Mouse (Mus musculus) midbrain, embryonic 13.5 days (tissue): ENCODE data around the gene S1pr5. TPM values are rescaled to one million over a fixed set of nuclear protein-coding genes. Genes with fewer than 3 reads are reported as not detected.
"Not testable (repeated sequence)": the region's sequence is repeated elsewhere in the genome, so short reads cannot be mapped to it uniquely, and the experiment has no call there.

Experiments used
- ATAC-seq: fragments of 200-750 bp; cut with Nextera tagmentation; 2 replicates; pipeline ENCODE4 v1.8.0; 2017; ENCODE audit warnings: mild to moderate bottlenecking, moderate TSS enrichment, moderate library complexity
- H3K27ac ChIP-seq: fragments of 300-500 bp; sonication (generic); 2 replicates; pipeline ENCODE4 v1.5.1; 2015; ENCODE audit warnings: inconsistent platforms, mild to moderate bottlenecking, moderate library complexity
- H3K27me3 ChIP-seq: fragments of 300-500 bp; sonication (generic); 2 replicates; pipeline ENCODE4 v1.6.1; 2015; ENCODE audit warnings: mild to moderate bottlenecking, inconsistent platforms
- H3K36me3 ChIP-seq: fragments of 300-500 bp; sonication (generic); 2 replicates; pipeline ENCODE4 v1.6.1; 2015; ENCODE audit warnings: mild to moderate bottlenecking, inconsistent platforms
- H3K4me1 ChIP-seq: fragments of 300-500 bp; sonication (generic); replicated peaks from 2 replicates; pipeline ENCODE4 v1.6.1; 2015; ENCODE audit warnings: inconsistent platforms
- H3K4me2 ChIP-seq: fragments of 300-500 bp; sonication (generic); replicated peaks from 2 replicates; pipeline ENCODE4 v1.6.1; 2015; ENCODE audit warnings: moderate library complexity, mild to moderate bottlenecking, inconsistent platforms
- H3K4me3 ChIP-seq: fragments of 300-500 bp; sonication (generic); replicated peaks from 2 replicates; pipeline ENCODE4 v1.5.1; 2015; ENCODE audit warnings: mild to moderate bottlenecking, inconsistent platforms
- H3K9ac ChIP-seq: fragments of 300-500 bp; sonication (generic); replicated peaks from 2 replicates; pipeline ENCODE4 v1.6.1; 2015; ENCODE audit warnings: mild to moderate bottlenecking, inconsistent platforms
- H3K9me3 ChIP-seq: fragments of 300-500 bp; sonication (generic); 2 replicates; pipeline ENCODE4 v1.6.1; 2016; ENCODE audit warnings: mild to moderate bottlenecking, inconsistent platforms
- WGBS: fragments of 180-500 bp; shearing (Covaris S2); methylation state at CpG from one replicate; pipeline ENCODE4 v1.1.7; 2015; 5-methylcytosine and 5-hydroxymethylcytosine counted together
- polyA plus RNA-seq: library from polyadenylated mRNA; unstranded; fragments of >200 nt; fragmentation: Nextera tagmentation; extraction: Ambion mirVana; gene quantifications from 2 replicates; pipeline ENCODE4 v1.2.1, GENCODE M21; 2015

S1pr5 gene
- polyA plus RNA-seq, result 1.1 and 1.6 TPM in 2 replicates

DNA sequence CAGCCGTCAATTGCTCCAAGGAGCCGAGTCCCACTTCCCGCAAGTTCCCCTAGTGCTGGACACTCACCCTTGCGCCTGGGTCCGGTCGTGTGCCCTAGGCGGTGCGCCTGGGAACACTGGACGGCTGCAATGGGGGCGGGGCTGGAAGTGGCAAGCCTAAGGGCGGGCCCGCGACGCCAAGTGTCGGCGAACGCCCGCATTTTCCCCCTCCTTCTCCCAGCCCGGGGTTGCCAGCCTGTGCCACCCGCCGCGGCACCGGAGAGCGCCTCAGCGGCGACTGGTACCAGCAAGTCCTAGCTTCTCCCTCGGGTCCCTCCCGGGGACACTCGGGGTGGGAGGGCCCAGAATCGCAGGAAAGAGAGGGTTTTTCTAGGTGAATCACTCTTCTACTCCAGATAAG is at the start of gene S1pr5:
Gene S1pr5, minus strand, starts transcription at position 118 of the 400 bp plus-strand sequence.
- H3K4me3 ChIP-seq, result peak within 1 kb of the TSS; percentile 13; the same call in 1 of the 2 replicates
- ATAC-seq, result no peak

DNA sequence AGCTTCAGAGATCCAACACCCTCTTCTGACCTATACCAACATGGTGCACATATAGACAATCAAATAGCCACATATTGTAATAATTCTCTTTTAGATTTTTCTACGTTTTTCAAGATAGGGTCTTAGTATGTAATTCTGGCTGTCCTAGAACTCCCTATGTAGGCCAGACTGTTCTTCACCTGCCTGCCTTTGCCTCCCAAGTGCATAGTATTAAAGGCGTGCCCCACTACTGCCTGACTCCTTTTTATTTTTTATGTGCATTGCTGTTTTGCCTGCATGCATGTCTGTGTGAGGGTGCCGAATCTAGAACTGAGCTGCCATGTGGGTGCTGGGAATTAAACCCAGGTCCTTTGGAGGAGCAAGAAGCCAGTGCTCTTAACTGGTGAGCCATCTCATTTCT is 44.0 kb upstream of the S1pr5 start:
- H3K36me3 ChIP-seq, result no peaks in the 10 kb centered on the region
- H3K9me3 ChIP-seq, result no peaks in the 10 kb centered on the region
- no peak for ATAC-seq
- no peaks in the 10 kb centered on the region for H3K27me3 ChIP-seq
- no peak overlapping the region for H3K27ac ChIP-seq
- no peak overlapping the region for H3K4me2 ChIP-seq
- H3K9ac ChIP-seq, result no peak overlapping the region
- 95% methylated on average over 3 of the region's 3 CpGs for WGBS
- no peak overlapping the region for H3K4me3 ChIP-seq
- H3K4me1 ChIP-seq, result peaks cover 25% of the 10 kb centered on the region

More for the DNA sequence above, at the start of gene S1pr5:
- Histone ChIP-seq H3K36me3 (no peaks in the 10 kb centered on the region), H3K27me3 (peaks cover 91% of the 10 kb centered on the region), H3K4me1 (peaks cover 23% of the 10 kb centered on the region), H3K9ac (no peak within 1 kb of the TSS), H3K4me2 (peak within 1 kb of the TSS; percentile 17), H3K9me3 (no peaks in the 10 kb centered on the region), H3K27ac (no peak within 1 kb of the TSS)
- WGBS, result 2% methylated on average over 30 of the region's 30 CpGs

DNA sequence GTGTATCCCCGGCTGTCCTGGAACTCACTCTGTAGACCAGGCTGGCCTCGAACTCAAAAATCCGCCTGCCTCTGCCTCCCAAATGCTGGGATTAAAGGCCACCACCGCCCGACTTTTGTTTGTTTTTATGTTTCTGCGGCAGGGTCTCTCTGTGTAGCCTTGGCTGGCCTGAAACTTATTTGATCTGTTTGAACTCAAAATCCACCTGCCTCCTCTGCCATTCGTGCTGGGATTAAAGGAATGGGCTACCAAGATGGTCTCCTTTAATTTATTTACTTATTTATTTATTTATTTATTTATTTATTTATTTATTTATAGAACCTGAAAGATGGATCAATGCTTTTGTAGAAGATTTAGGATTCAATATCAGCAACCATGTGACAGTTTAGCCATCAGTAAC is 43.6 kb upstream of the S1pr5 start:
- H3K4me2 ChIP-seq, result peak overlapping the region; percentile 78
- H3K36me3 ChIP-seq, H3K9ac ChIP-seq, H3K9me3 ChIP-seq, H3K27me3 ChIP-seq, ATAC-seq: not testable (repeated sequence)
- peaks cover 29% of the 10 kb centered on the region for H3K4me1 ChIP-seq
- H3K27ac ChIP-seq, result peak overlapping the region; percentile 51
- H3K4me3 ChIP-seq, result peak overlapping the region; percentile 80
- WGBS, result 17% methylated on average over 7 of the region's 7 CpGs

DNA sequence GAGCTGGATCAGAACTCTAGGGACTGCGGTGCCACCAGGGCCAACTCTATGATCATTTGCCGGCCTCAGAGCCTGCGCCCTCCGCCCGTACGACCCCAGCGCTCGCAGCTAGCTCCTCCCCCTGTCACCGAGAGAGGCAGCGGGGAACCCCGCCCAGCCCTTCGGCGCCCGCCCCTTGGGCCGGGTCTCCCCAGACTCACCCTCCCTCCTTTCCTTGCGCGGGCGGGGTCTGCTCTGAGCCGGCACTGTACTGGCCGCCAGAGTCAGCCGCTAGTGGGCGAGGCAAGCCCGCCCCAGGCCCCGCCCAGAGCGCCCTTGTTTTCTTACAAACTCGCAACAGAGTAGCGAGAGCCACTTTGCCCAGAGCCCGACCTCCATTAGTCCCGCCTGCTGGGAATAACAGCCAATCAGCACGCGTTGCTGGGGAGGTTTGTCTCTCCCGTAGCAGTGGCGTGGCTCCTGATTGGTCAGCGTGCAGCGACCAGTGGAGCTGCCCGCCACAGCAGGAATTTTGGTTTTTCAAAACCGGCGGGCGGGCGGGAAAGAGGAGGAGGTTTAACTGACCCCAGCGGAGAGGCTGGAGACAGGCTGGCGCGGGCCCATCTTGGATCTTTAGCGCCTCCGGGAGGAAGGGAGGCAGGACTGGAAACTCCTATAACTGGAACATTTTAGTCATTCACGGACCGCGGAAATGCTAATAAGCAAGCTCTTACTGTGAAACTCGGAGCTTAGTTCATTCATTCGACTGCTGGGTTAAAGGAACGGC is 43.0 kb upstream of the S1pr5 start, which contains the start of gene Cdkn2d:
Gene Cdkn2d, minus strand, starts transcription at position 386 of the 766 bp plus-strand sequence.
- H3K4me3 ChIP-seq, result peak within 1 kb of the TSS; percentile 80
- peak within 1 kb of the TSS; percentile 83 for H3K9ac ChIP-seq
- WGBS, result under 1% methylated on average over 48 of the region's 51 CpGs
- H3K27ac ChIP-seq, result peak within 1 kb of the TSS; percentile 84
- H3K4me2 ChIP-seq, result peak within 1 kb of the TSS; percentile 78
- H3K4me1 ChIP-seq, result peaks cover 35% of the 10 kb centered on the region
- no peaks in the 10 kb centered on the region for H3K9me3 ChIP-seq
- peak; percentile 97 for ATAC-seq
- H3K36me3 ChIP-seq, result no peaks in the 10 kb centered on the region
- H3K27me3 ChIP-seq, result no peaks in the 10 kb centered on the region

DNA sequence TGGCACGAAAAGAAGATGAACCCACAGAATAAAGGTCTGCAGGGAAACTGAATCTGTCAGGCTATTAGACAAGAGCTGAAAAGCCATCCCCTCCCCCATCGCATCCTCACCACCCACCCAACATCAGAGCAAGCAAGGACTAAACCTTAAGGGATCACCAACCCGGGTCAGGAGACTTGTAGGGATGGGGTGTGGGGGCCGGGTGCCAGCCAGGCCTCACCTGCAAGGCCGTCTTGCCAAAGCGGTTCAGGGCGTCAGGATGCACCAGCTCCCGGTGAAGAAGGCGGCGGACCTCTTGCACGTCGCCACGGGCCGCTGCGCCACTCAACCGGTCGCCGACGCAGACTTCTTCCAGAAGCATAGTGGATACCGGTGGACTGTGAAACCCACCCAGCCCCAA is 42.3 kb upstream of the S1pr5 start:
- H3K4me2 ChIP-seq, result peak overlapping the region; percentile 78
- under 1% methylated on average over 20 of the region's 20 CpGs for WGBS
- peak overlapping the region; percentile 80 for H3K4me3 ChIP-seq
- no peaks in the 10 kb centered on the region for H3K9me3 ChIP-seq
- peak overlapping the region; percentile 83 for H3K9ac ChIP-seq
- H3K27me3 ChIP-seq, result no peaks in the 10 kb centered on the region
- peak overlapping the region; percentile 84 for H3K27ac ChIP-seq
- H3K36me3 ChIP-seq, result no peaks in the 10 kb centered on the region
- peaks cover 36% of the 10 kb centered on the region for H3K4me1 ChIP-seq
- ATAC-seq, result no peak

DNA sequence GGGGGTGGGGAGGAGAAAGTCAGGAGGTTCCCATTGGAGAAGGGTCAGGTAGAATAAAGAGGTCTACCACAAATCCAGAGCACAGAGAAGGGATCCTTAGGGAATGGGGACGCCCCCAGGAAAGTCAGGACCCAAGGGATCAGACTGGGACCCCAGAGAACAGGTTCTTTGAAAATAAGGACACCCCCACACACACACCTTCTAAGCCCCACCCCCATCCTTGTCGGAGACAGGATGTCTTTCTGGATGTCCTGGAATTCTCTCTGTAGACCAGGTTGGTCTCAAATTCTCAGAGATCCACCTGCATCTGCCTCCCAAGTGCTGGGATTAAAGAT is 41.1 kb upstream of the S1pr5 start:
- Histone ChIP-seq H3K4me2 (peak overlapping the region; percentile 78), H3K27me3 (no peaks in the 10 kb centered on the region), H3K4me1 (peaks cover 42% of the 10 kb centered on the region), H3K9ac (no peak overlapping the region), H3K9me3 (no peaks in the 10 kb centered on the region), H3K27ac (no peak overlapping the region), H3K4me3 (peak overlapping the region; percentile 80), H3K36me3 (peaks cover 9% of the 10 kb centered on the region)
- 88% methylated on average over 2 of the region's 2 CpGs for WGBS
- ATAC-seq, result no peak

DNA sequence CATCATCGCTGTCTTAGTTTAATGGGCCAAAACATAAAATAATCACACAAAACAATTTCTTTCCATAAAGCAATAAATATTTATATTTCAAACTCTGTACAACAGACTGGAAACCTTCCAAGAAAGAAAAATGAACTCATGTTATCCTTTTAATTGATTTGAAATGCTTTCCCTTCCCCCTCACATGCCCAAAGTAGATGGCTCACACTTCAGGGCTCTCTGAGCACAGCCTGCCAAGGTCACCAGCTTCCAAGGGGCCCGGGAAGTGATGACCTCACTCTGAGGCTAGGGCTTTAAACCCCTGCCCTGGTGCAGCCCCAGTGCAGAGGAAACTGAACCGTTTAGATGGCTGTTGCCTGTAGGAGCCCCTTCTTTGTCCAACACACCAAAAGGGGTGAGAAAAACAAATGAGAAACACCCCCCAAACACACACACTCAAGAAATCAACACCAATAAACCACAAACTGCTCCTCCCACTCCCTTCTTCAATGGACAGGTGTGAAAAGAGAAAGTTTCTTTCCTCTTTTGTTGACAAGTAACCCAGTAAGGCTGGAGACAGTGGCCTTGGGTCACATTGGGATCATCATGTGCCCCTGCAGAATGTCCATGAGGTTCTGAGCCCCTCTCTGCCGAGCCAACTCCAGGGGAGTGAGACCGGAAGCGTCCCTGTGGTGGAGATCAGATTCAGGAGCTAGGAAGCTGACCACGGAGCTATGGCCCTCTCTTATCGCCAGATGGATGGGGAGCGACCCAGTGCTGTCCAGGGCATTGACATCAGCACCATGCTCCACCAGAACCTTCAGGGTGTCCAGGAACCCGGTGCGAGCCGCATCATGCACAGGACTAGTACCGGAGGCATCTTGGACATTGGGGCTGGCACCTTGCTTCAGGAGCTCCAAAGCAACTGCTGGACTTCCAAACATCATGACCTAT is 40.4 kb upstream of the S1pr5 start:
- H3K4me3 ChIP-seq, result peak overlapping the region; percentile 80
- H3K9me3 ChIP-seq, result no peaks in the 10 kb centered on the region
- H3K9ac ChIP-seq, result peak overlapping the region; percentile 77; the same call in 1 of the 2 replicates
- no peaks in the 10 kb centered on the region for H3K27me3 ChIP-seq
- H3K27ac ChIP-seq, result peak overlapping the region; percentile 84
- WGBS, result 84% methylated on average over 13 of the region's 13 CpGs
- H3K4me1 ChIP-seq, result peaks cover 42% of the 10 kb centered on the region
- ATAC-seq, result no peak
- H3K4me2 ChIP-seq, result peak overlapping the region; percentile 78
- peaks cover 15% of the 10 kb centered on the region for H3K36me3 ChIP-seq

DNA sequence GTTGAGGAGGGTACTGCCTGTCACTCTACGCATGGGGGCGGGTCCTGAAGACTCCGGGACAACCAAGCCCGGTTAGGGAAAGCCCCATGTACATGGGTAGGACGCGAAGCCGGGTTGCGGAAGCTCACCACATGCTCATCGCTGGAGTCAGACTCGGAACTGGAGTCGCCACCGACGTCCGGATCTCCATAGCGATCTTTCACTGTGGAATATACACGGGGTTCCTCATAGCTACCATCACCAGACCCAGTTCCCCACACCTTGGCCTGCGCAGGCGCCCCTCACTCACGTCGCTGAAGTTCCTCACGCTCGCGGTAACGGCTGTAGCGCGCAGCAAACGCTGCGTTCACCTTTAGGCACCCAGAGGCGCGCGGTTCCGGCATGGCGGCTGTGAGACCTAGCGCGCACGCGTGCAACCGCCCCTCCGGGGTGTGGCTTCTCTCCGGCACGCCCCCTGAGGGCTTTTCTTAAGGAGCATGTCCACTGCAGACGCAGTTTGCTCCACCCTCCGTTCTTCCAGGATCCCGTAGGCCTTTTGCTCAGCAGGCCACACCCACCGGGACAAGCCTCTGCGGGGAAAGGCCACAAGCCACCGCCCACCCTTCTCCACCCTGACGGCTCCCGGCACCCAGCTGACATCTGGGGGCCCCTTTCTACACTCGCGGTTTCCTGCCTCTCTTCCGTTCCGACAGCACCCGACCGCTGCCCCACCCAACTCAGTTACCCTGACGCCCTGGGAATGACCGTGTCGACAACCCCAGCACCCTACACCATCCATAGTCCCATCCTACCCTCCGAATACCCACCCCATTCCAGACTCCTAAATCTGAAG is 39.5 kb upstream of the S1pr5 start, which contains the start of gene Kri1:
Gene Kri1, minus strand, starts transcription at position 399 of the 832 bp plus-strand sequence.
- Histone ChIP-seq H3K27ac (peak within 1 kb of the TSS; percentile 84), H3K36me3 (peaks cover 19% of the 10 kb centered on the region), H3K4me1 (peaks cover 42% of the 10 kb centered on the region), H3K4me2 (peak within 1 kb of the TSS; percentile 78), H3K9ac (peak within 1 kb of the TSS; percentile 77), H3K4me3 (peak within 1 kb of the TSS; percentile 80), H3K9me3 (no peaks in the 10 kb centered on the region), H3K27me3 (no peaks in the 10 kb centered on the region)
- WGBS, result under 1% methylated on average over 59 of the region's 59 CpGs
- ATAC-seq, result peak; percentile 79

DNA sequence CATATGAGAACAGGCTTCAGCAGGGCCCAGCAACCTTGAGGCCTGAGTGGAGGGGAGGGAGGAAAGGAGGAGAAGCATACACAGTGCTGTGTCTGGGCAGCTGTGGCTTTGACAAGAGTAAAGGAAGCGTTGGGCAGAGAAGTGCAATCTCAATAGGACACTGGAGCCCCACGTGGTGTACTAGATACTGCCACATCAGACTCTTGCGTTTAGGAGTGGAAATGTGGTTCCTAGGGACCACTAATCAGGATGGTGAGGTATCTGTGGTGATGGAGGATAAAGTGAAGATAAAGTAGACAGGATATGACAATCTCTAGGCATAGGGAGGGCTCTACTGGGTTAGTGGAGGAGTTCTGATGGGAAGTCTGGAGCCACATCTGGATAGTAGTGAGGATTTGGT is 38.5 kb upstream of the S1pr5 start:
- WGBS, result 77% methylated on average over 3 of the region's 3 CpGs

DNA sequence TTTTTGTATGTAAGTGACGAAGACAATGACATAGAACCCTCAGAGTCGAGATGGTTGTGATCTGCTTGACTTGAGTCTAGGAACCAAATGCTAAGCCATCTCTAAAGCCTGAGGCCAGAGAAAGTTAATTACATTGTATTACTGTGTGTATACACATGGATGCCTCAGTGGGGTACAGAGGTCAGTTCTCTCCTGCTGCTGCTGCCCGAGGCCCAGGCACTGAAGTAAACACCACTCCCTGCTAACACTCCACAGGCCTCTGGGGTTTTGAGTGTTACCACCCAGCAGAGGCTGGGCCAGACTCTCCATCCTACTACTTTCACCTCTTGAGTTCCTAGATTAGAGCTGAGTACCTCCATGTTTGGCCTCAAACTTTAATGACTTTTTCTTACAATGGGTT is 35.8 kb upstream of the S1pr5 start:
- Histone ChIP-seq H3K4me2 (no peak overlapping the region), H3K27ac (no peak overlapping the region), H3K4me3 (no peak overlapping the region), H3K9me3 (no peaks in the 10 kb centered on the region), H3K9ac (no peak overlapping the region), H3K36me3 (peaks cover 54% of the 10 kb centered on the region), H3K4me1 (peaks cover 28% of the 10 kb centered on the region), H3K27me3 (no peaks in the 10 kb centered on the region)
- WGBS, result 86% methylated on average over 3 of the region's 3 CpGs
- no peak for ATAC-seq

More for the DNA sequence above, 38.5 kb upstream of the S1pr5 start:
- Histone ChIP-seq H3K27me3 (no peaks in the 10 kb centered on the region), H3K9me3 (no peaks in the 10 kb centered on the region), H3K4me1 (peaks cover 42% of the 10 kb centered on the region), H3K36me3 (peaks cover 28% of the 10 kb centered on the region), H3K27ac (no peak overlapping the region), H3K9ac (peak overlapping the region; percentile 77), H3K4me3 (peak overlapping the region; percentile 80), H3K4me2 (peak overlapping the region; percentile 78)
- ATAC-seq, result no peak

DNA sequence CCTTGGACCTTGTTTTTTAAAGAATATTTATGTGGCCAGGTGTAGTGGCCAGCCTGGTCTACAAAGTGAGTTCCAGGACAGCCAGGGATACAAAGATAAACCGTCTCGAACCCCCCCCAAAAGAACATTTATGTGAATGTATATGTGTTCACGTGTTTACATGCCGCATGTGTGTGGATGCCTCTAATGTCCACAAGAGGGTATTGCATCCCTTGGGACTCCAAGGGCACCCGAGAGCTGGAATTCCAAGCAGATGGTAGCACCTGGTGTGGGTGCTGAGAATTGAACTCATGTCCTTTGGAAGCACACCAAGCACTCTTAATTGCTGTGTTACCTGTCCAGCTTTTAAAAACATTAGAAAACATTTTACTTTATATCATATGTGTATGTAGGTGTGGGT is 35.3 kb upstream of the S1pr5 start:
- no peaks in the 10 kb centered on the region for H3K27me3 ChIP-seq
- no peak overlapping the region for H3K4me3 ChIP-seq
- no peaks in the 10 kb centered on the region for H3K9me3 ChIP-seq
- no peak overlapping the region for H3K4me2 ChIP-seq
- H3K36me3 ChIP-seq, result peaks cover 58% of the 10 kb centered on the region
- H3K27ac ChIP-seq, result no peak overlapping the region
- no peak for ATAC-seq
- peaks cover 24% of the 10 kb centered on the region for H3K4me1 ChIP-seq
- WGBS, result 91% methylated on average over 5 of the region's 5 CpGs
- no peak overlapping the region for H3K9ac ChIP-seq
